Mouse (Mus musculus) embryo, embryonic 9.5 days (tissue): Measurements from ENCODE around the gene Dll1.
A peak's percentile ranks its signal among the peaks of the same experiment; 100 is the strongest.

ENCODE experiments used
- DNase-seq: peaks from one replicate; pipeline ENCODE4 v3.0.0-alpha.2; 2017; ENCODE audit errors: extremely low spot score

Dll1 gene

GRCm38 (mm10) chr17:15378413-15379109 is 1.9 kb upstream of the Dll1 start:
- peak; percentile 52 for DNase-seq

GRCm38 (mm10) chr17:15377901-15378300 is 1.2 kb upstream of the Dll1 start:
- DNase-seq, result peak; percentile 55

- peak; percentile 88 for DNase-seq
Observed at GRCm38 (mm10) chr17:15375701-15376493, 775 bp downstream of the Dll1 start.

GRCm38 (mm10) chr17:15375224-15375623 is 1.4 kb downstream of the Dll1 start:
- peak; percentile 37 for DNase-seq

- no peak for DNase-seq
Observed at GRCm38 (mm10) chr17:15374321-15375141, 2.1 kb downstream of the Dll1 start.

- no peak for DNase-seq
Observed at GRCm38 (mm10) chr17:15372931-15373652, 3.6 kb downstream of the Dll1 start.

- DNase-seq, result peak; percentile 39
Observed at GRCm38 (mm10) chr17:15371967-15372835, 4.5 kb downstream of the Dll1 start.

- DNase-seq, result no peak
Observed at GRCm38 (mm10) chr17:15370401-15370800, 6.3 kb downstream of the Dll1 start.

GRCm38 (mm10) chr17:15365650-15366049 is 11.0 kb downstream of the Dll1 start:
- no peak for DNase-seq

- no peak for DNase-seq
Observed at GRCm38 (mm10) chr17:15363656-15364055, 13.0 kb downstream of the Dll1 start.

GRCm38 (mm10) chr17:15357071-15357470 is 19.6 kb downstream of the Dll1 start:
- no peak for DNase-seq

GRCm38 (mm10) chr17:15356526-15356925 is 20.1 kb downstream of the Dll1 start:
- no peak for DNase-seq

- no peak for DNase-seq
Observed at GRCm38 (mm10) chr17:15355072-15355471, 21.6 kb downstream of the Dll1 start.

GRCm38 (mm10) chr17:15354006-15354405 is 22.7 kb downstream of the Dll1 start:
- no peak for DNase-seq

- DNase-seq, result no peak
Observed at GRCm38 (mm10) chr17:15352869-15353610, 23.6 kb downstream of the Dll1 start.

GRCm38 (mm10) chr17:15350152-15350551 is 26.5 kb downstream of the Dll1 start:
- no peak for DNase-seq

- peak; percentile 67 for DNase-seq
Observed at GRCm38 (mm10) chr17:15343071-15343822, 33.4 kb downstream of the Dll1 start.

- no peak for DNase-seq
Observed at GRCm38 (mm10) chr17:15337906-15338305, 38.8 kb downstream of the Dll1 start.

- no peak for DNase-seq
Observed at GRCm38 (mm10) chr17:15329740-15330318, 46.8 kb downstream of the Dll1 start.
